Mouse (Mus musculus): ENCODE measurements at regions not wholly inside any gene's neighbourhood (a gene's known extent, or its start where the extent isn't known, plus 50 kb on each side); places are given as distances from the start of the nearest gene placed in this dataset.
"Not testable (repeated sequence)": the region's sequence is repeated elsewhere in the genome, so short reads cannot be mapped to it uniquely, and the experiment has no call there.

GRCm38 (mm10) chr19:19793835-19794234 lies 596.9 kb downstream of the Anxa1 start:
- Histone ChIP-seq H3K4me1 (replicated peaks; ENCODE audit: control insufficient read depth, insufficient read depth, low read length) (no peaks in the 10 kb centered on the region), H3K9me3 (ENCODE audit: control insufficient read depth, low read length) (no peaks in the 10 kb centered on the region), H3K9ac (ENCODE audit: low read length) (no peak overlapping the region), H3K27ac (ENCODE audit: low read length) (no peak overlapping the region), H3K4me2 (ENCODE audit: low read depth, low read length) (no peak overlapping the region), H3K4me3 (ENCODE audit: low read length) (no peak overlapping the region), H3K27me3 (ENCODE audit: control insufficient read depth, insufficient read depth, low read depth, low read length) (no peaks in the 10 kb centered on the region), H3K36me3 (ENCODE audit: control insufficient read depth, insufficient read depth, low read length) (no peaks in the 10 kb centered on the region)
- no peak for ATAC-seq (ENCODE audit: low read depth)
- 58% methylated on average over 2 of the region's 2 CpGs for WGBS

GRCm38 (mm10) chr19:19783507-19783906 lies 607.2 kb downstream of the Anxa1 start:
- no peaks in the 10 kb centered on the region for H3K36me3 ChIP-seq (ENCODE audit: control insufficient read depth, insufficient read depth, low read length)
- H3K9me3 ChIP-seq (ENCODE audit: control insufficient read depth, low read length) = no peaks in the 10 kb centered on the region
- H3K4me3 ChIP-seq (ENCODE audit: low read length) = no peak overlapping the region
- H3K4me1 ChIP-seq (replicated peaks; ENCODE audit: control insufficient read depth, insufficient read depth, low read length) = no peaks in the 10 kb centered on the region
- no peaks in the 10 kb centered on the region for H3K27me3 ChIP-seq (ENCODE audit: control insufficient read depth, insufficient read depth, low read depth, low read length)
- H3K9ac ChIP-seq (ENCODE audit: low read length) = no peak overlapping the region
- H3K4me2 ChIP-seq (ENCODE audit: low read depth, low read length) = no peak overlapping the region
- no peak overlapping the region for H3K27ac ChIP-seq (ENCODE audit: low read length)
- peak; percentile 72 for ATAC-seq (ENCODE audit: low read depth)

DNA sequence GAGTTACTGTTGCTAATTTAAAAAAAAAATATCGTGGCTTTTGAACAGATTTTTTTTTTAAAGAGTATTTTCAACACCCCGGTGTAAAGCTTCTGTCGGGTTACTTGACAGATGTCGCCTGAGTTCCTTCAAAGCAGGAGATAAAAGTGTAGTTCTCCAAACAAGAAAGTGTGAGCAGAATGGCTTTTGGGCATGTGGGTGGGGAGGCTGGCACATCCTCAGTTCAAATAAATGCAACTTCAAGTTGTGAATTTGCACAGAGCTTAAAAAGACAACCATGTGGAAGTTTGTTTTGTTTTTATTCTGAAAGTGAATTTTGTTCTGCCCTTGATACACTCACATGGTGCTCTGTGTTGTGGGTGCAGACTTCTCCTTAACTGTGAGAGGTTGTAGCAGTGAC lies 612.9 kb downstream of the Anxa1 start:
- WGBS = 13% methylated on average over 4 of the region's 4 CpGs
- Histone ChIP-seq H3K27ac (ENCODE audit: low read length) (no peak overlapping the region), H3K4me1 (replicated peaks; ENCODE audit: control insufficient read depth, insufficient read depth, low read length) (no peaks in the 10 kb centered on the region), H3K9ac (ENCODE audit: low read length) (no peak overlapping the region), H3K9me3 (ENCODE audit: control insufficient read depth, low read length) (no peaks in the 10 kb centered on the region), H3K4me2 (ENCODE audit: low read depth, low read length) (no peak overlapping the region), H3K4me3 (ENCODE audit: low read length) (no peak overlapping the region), H3K27me3 (ENCODE audit: control insufficient read depth, insufficient read depth, low read depth, low read length) (no peaks in the 10 kb centered on the region), H3K36me3 (ENCODE audit: control insufficient read depth, insufficient read depth, low read length) (no peaks in the 10 kb centered on the region)
- no peak for ATAC-seq (ENCODE audit: low read depth)

DNA sequence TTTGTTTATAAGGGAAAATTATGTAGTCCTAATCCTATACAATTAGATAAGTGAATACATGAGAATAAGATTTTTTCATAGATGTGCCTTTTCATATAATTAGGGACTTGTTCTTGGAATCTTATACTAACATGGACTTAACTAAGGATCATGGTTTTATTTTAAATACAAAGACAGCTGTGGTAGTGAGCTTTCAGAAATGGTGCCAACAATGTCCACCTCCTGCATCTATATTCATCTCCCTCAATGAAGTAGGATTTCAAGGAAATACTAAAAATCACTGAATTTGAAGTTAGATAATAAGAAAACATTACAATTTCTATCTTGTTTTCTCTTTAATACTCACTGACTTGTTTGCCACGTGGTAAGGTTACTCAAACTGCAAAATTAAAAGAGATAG lies 619.8 kb downstream of the Anxa1 start:
- WGBS = 37% methylated on average over 1 of the region's 1 CpGs
- no peak for ATAC-seq (ENCODE audit: low read depth)
- no peak overlapping the region for H3K27ac ChIP-seq (ENCODE audit: low read length)
- no peak overlapping the region for H3K4me3 ChIP-seq (ENCODE audit: low read length)
- H3K9me3 ChIP-seq (ENCODE audit: control insufficient read depth, low read length) = no peaks in the 10 kb centered on the region
- no peaks in the 10 kb centered on the region for H3K36me3 ChIP-seq (ENCODE audit: control insufficient read depth, insufficient read depth, low read length)
- no peaks in the 10 kb centered on the region for H3K27me3 ChIP-seq (ENCODE audit: control insufficient read depth, insufficient read depth, low read depth, low read length)
- no peak overlapping the region for H3K9ac ChIP-seq (ENCODE audit: low read length)
- no peaks in the 10 kb centered on the region for H3K4me1 ChIP-seq (replicated peaks; ENCODE audit: control insufficient read depth, insufficient read depth, low read length)
- H3K4me2 ChIP-seq (ENCODE audit: low read depth, low read length) = no peak overlapping the region

GRCm38 (mm10) chr19:19750069-19750599 lies 639.1 kb upstream of the Rorb start:
- not testable (repeated sequence) for H3K9ac ChIP-seq (ENCODE audit: low read length); H3K4me1 ChIP-seq (replicated peaks; ENCODE audit: control insufficient read depth, insufficient read depth, low read length); H3K27me3 ChIP-seq (ENCODE audit: control insufficient read depth, insufficient read depth, low read depth, low read length); ATAC-seq (ENCODE audit: low read depth); H3K4me3 ChIP-seq (ENCODE audit: low read length); H3K27ac ChIP-seq (ENCODE audit: low read length); H3K9me3 ChIP-seq (ENCODE audit: control insufficient read depth, low read length); H3K36me3 ChIP-seq (ENCODE audit: control insufficient read depth, insufficient read depth, low read length); H3K4me2 ChIP-seq (ENCODE audit: low read depth, low read length)
- whole genome bisulfite sequencing = 85% methylated on average over 3 of the region's 3 CpGs

DNA sequence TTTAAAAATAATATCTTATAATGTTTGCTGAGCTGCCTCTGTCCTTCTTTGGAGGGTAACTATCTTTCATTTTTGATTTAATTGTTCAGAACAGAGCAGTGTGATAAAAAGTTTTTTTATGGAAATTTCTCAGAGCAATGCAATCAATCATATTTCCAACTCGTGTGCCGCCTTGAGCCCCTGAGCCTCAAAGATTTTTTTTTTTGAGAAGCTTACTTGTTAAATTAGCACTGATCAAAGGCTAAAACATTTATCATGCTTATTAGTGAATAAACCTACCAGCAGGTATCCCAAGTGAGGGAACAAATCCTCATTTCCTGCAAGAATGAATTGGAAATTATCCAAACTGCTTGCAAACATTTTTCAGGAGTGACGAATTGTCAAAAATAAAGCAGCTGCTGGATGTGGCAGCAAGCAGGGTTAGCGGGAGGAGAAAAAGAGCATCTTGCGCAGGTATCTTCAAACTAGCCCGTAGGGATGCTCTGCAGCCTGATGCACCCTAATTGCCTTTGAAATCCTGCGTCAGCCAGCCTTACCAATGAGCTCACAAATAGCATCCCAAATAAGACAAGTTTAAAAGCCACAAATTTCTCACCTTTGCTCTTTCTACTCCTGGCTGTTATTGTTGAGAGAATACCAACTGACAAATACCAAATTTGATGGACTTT lies 637.0 kb upstream of the Rorb start:
- Histone ChIP-seq H3K4me2 (ENCODE audit: low read depth, low read length) (no peak overlapping the region), H3K36me3 (ENCODE audit: control insufficient read depth, insufficient read depth, low read length) (no peaks in the 10 kb centered on the region), H3K9me3 (ENCODE audit: control insufficient read depth, low read length) (no peaks in the 10 kb centered on the region), H3K4me3 (ENCODE audit: low read length) (no peak overlapping the region), H3K4me1 (replicated peaks; ENCODE audit: control insufficient read depth, insufficient read depth, low read length) (no peaks in the 10 kb centered on the region), H3K27ac (ENCODE audit: low read length) (no peak overlapping the region), H3K27me3 (ENCODE audit: control insufficient read depth, insufficient read depth, low read depth, low read length) (no peaks in the 10 kb centered on the region), H3K9ac (ENCODE audit: low read length) (no peak overlapping the region)
- ATAC-seq (ENCODE audit: low read depth) = no peak
- 65% methylated on average over 7 of the region's 7 CpGs for WGBS

GRCm38 (mm10) chr19:19719939-19720338 lies 608.9 kb upstream of the Rorb start:
- Histone ChIP-seq H3K9ac (ENCODE audit: low read length) (no peak overlapping the region), H3K27me3 (ENCODE audit: control insufficient read depth, insufficient read depth, low read depth, low read length) (no peaks in the 10 kb centered on the region), H3K4me3 (ENCODE audit: low read length) (no peak overlapping the region), H3K36me3 (ENCODE audit: control insufficient read depth, insufficient read depth, low read length) (no peaks in the 10 kb centered on the region), H3K4me2 (ENCODE audit: low read depth, low read length) (no peak overlapping the region), H3K9me3 (ENCODE audit: control insufficient read depth, low read length) (no peaks in the 10 kb centered on the region), H3K27ac (ENCODE audit: low read length) (no peak overlapping the region), H3K4me1 (replicated peaks; ENCODE audit: control insufficient read depth, insufficient read depth, low read length) (no peaks in the 10 kb centered on the region)
- WGBS = 78% methylated on average over 4 of the region's 4 CpGs
- ATAC-seq (ENCODE audit: low read depth) = no peak

Data from lung, embryonic 16.5 days (tissue).